Mouse (Mus musculus) CH12.LX (cell line): ENCODE data around the gene Kif26b. TPM values are rescaled to one million over a fixed set of nuclear protein-coding genes. Genes with fewer than 3 reads are reported as not detected.

ENCODE experiments used
- DNase-seq: peaks from one replicate; pipeline ENCODE4 v3.0.0-alpha.2; 2013; ENCODE audit errors: extremely low read depth
- H3K27ac ChIP-seq: 2 replicates; pipeline ENCODE4 v1.5.1; 2012; ENCODE audit warnings: low read depth, mild to moderate bottlenecking, control low read depth, moderate library complexity; ENCODE audit not compliant: insufficient read depth
- H3K27me3 ChIP-seq: replicated peaks from 2 replicates; pipeline ENCODE3; 2012; ENCODE audit warnings: inconsistent platforms
- H3K36me3 ChIP-seq, 2 experiments: replicated peaks in 1 of 2; 2 replicates each; pipeline versions ENCODE3 to v1.6.1; 2012; ENCODE audit warnings: inconsistent platforms in 1 of 2, low read length in 1 of 2, mild to moderate bottlenecking in 1 of 2, mixed read lengths in 1 of 2, moderate library complexity in 1 of 2; ENCODE audit not compliant: control insufficient read depth in 1 of 2, insufficient read depth in 1 of 2
- H3K4me1 ChIP-seq, 2 experiments: 2 replicates each; pipeline ENCODE4 v1.6.1; 2012; ENCODE audit warnings: inconsistent platforms in 1 of 2, moderate library complexity in 1 of 2; ENCODE audit not compliant: insufficient read depth in 2 of 2, control insufficient read depth in 1 of 2
- H3K4me2 ChIP-seq: 2 replicates; pipeline ENCODE4 v1.6.1; 2012; ENCODE audit warnings: low read depth, mild to moderate bottlenecking, control low read depth; ENCODE audit not compliant: poor library complexity, insufficient read depth, severe bottlenecking
- H3K4me3 ChIP-seq, 3 experiments: fragments of 150-350 bp in 1 of 3; sonication (generic) in 1 of 3; replicated peaks in 1 of 3; 2 replicates each; pipeline versions ENCODE3 to v1.5.1; 2011 to 2012; ENCODE audit warnings: low read depth in 2 of 3, low read length in 2 of 3, mild to moderate bottlenecking in 2 of 3, moderate library complexity in 2 of 3, control low read depth in 1 of 3, improper control_type of control experiment in 1 of 3, inconsistent platforms in 1 of 3, mixed read lengths in 1 of 3; ENCODE audit not compliant: poor library complexity in 1 of 3
- H3K79me2 ChIP-seq: replicated peaks from 2 replicates; pipeline ENCODE4 v1.6.1; 2012; ENCODE audit warnings: mild to moderate bottlenecking, moderate library complexity; ENCODE audit not compliant: control insufficient read depth, poor library complexity, insufficient read depth, severe bottlenecking; ENCODE audit errors: extremely low read depth
- H3K9ac ChIP-seq: 2 replicates; pipeline ENCODE4 v1.6.1; 2012; ENCODE audit warnings: low read depth, mild to moderate bottlenecking, control low read depth, moderate library complexity; ENCODE audit not compliant: insufficient read depth
- H3K9me3 ChIP-seq: replicated peaks from 2 replicates; pipeline ENCODE3; 2012; ENCODE audit warnings: low read length, inconsistent platforms, mixed read lengths
- BHLHE40 ChIP-seq: IDR thresholded peaks from 2 replicates; pipeline ENCODE4 v1.6.1; 2011; ENCODE audit warnings: mild to moderate bottlenecking, low read depth, low read length, improper control_type of control experiment
- CHD1 ChIP-seq: IDR thresholded peaks from 2 replicates; pipeline ENCODE4 v1.6.1; 2012; ENCODE audit warnings: low read depth, low read length, improper control_type of control experiment, inconsistent platforms
- E2F4 ChIP-seq: IDR thresholded peaks from 2 replicates; pipeline ENCODE4 v1.6.1; 2011; ENCODE audit warnings: low read depth, low read length, improper control_type of control experiment; ENCODE audit not compliant: insufficient replicate concordance
- EP300 ChIP-seq: IDR thresholded peaks from 2 replicates; pipeline ENCODE4 v1.6.1; 2011; ENCODE audit warnings: low read length, improper control_type of control experiment
- IRF4 ChIP-seq: IDR thresholded peaks from 2 replicates; pipeline ENCODE4 v1.6.1; 2014; ENCODE audit warnings: low read depth, mild to moderate bottlenecking, inconsistent platforms, low read length, improper control_type of control experiment
- MAFK ChIP-seq: IDR thresholded peaks from 2 replicates; pipeline ENCODE4 v1.6.1; 2011; ENCODE audit warnings: low read length, improper control_type of control experiment; ENCODE audit not compliant: insufficient replicate concordance
- MAX ChIP-seq: IDR thresholded peaks from 2 replicates; pipeline ENCODE4 v1.6.1; 2011; ENCODE audit warnings: low read length, improper control_type of control experiment
- MAZ ChIP-seq: IDR thresholded peaks from 2 replicates; pipeline ENCODE4 v1.6.1; 2012; ENCODE audit warnings: low read depth, mild to moderate bottlenecking, inconsistent platforms, low read length, improper control_type of control experiment, moderate library complexity
- MEF2A ChIP-seq: IDR thresholded peaks from 2 replicates; pipeline ENCODE4 v1.6.1; 2014; ENCODE audit warnings: low read depth, mild to moderate bottlenecking, inconsistent platforms, low read length, improper control_type of control experiment, borderline replicate concordance
- NRF1 ChIP-seq: IDR thresholded peaks from 2 replicates; pipeline ENCODE4 v1.6.1; 2014; ENCODE audit warnings: low read depth, mild to moderate bottlenecking, inconsistent platforms, low read length, improper control_type of control experiment, moderate library complexity
- POLR2AphosphoS2 ChIP-seq: IDR thresholded peaks from 2 replicates; pipeline ENCODE4 v1.6.1; 2011; ENCODE audit warnings: low read depth, low read length, improper control_type of control experiment
- RCOR1 ChIP-seq: conservative IDR thresholded peaks from 2 replicates; pipeline ENCODE4 v1.6.1; 2012; ENCODE audit warnings: low read depth, mild to moderate bottlenecking, inconsistent platforms, low read length, improper control_type of control experiment
- TBP ChIP-seq: conservative IDR thresholded peaks from 2 replicates; pipeline ENCODE4 v1.6.1; 2011; ENCODE audit warnings: low read depth, low read length, improper control_type of control experiment
- dilution Hi-C: fragments of 300-500 bp; cut with MboI; formaldehyde crosslinking; loops from 2 replicates; pipeline ENCODE4 v1.14.3; 2020; ENCODE audit warnings: low sequenced_read_pairs; ENCODE audit not compliant: extremely low pct_unique_long_range_greater_than_20kb, extremely low pct_ligation_motif_present
- in situ Hi-C: fragments of 300-500 bp; cut with MboI; formaldehyde crosslinking; loops from 3 replicates; pipeline ENCODE4 v1.14.3; 2019; ENCODE audit warnings: low sequenced_read_pairs, low pct_ligation_motif_present, low pct_unique_long_range_greater_than_20kb, mixed read lengths
- polyA plus RNA-seq: library from polyadenylated mRNA; unstranded; fragments of >175 nt; gene quantifications from 2 replicates; pipeline ENCODE4 v1.2.1, GENCODE M21; 2012; ENCODE audit warnings: low read depth; ENCODE audit not compliant: insufficient read length
- total RNA-seq, 2 experiments: library from RNA; depleted of rRNA; stranded (reverse); fragments of 300-350 nt in 1 of 2; fragments of >200 nt in 1 of 2; gene quantifications; 2 replicates each; pipeline ENCODE4 v1.2.3; 2012 to 2014

The Kif26b gene
- total and polyA plus RNA-seq, 3 experiments, result 0.09 TPM; not detected in 2

- dilution Hi-C loops (no loop called here), in situ Hi-C loops (no loop called here)
- H3K36me3 ChIP-seq, result no peaks in the 10 kb centered on the region
- H3K4me3 ChIP-seq, result no peak overlapping the region
- H3K9ac ChIP-seq, result no peak overlapping the region
- H3K4me2 ChIP-seq, result no peak overlapping the region
- no peaks in the 10 kb centered on the region for H3K79me2 ChIP-seq
- H3K4me1 ChIP-seq, result peaks cover 0 to 15% of the 10 kb centered on the region in 2 experiments; a peak in 1 of 4 replicates
- no peaks in the 10 kb centered on the region for H3K27me3 ChIP-seq
- TF ChIP-seq POLR2AphosphoS2 (no peak), RCOR1 (no peak), NRF1 (no peak), MEF2A (no peak), EP300 (no peak)
- H3K27ac ChIP-seq, result no peak overlapping the region
- no peak for DNase-seq
- no peaks in the 10 kb centered on the region for H3K9me3 ChIP-seq
Observed at GRCm38 (mm10) chr1:178542990-178543944, 14.3 kb downstream of the Kif26b start.

- Histone ChIP-seq H3K4me2 (no peak overlapping the region), H3K4me3 (no peak overlapping the region), H3K9ac (no peak overlapping the region), H3K36me3 (no peaks in the 10 kb centered on the region), H3K27me3 (no peaks in the 10 kb centered on the region), H3K4me1 (peaks cover 0 to 15% of the 10 kb centered on the region in 2 experiments; a peak in 1 of 4 replicates), H3K79me2 (no peaks in the 10 kb centered on the region), H3K9me3 (no peaks in the 10 kb centered on the region), H3K27ac (no peak overlapping the region)
- in situ Hi-C loops, result no loop called here
- DNase-seq, result peak; percentile 76
- TF ChIP-seq BHLHE40 (no peak), E2F4 (no peak), MAZ (no peak), MAX (no peak), EP300 (no peak), TBP (no peak), IRF4 (no peak), CHD1 (no peak), MEF2A (no peak), MAFK (no peak; the same call in 1 of the 2 replicates)
- dilution Hi-C loops, result no loop called here
Observed at GRCm38 (mm10) chr1:178544585-178544984, 15.7 kb downstream of the Kif26b start.
